Mouse (Mus musculus) embryonic facial prominence, embryonic 12.5 days (tissue): Measurements from ENCODE around the gene Pitx2. TPM values are rescaled to one million over a fixed set of nuclear protein-coding genes. Genes with fewer than 3 reads are reported as not detected.
A peak's percentile ranks its signal among the peaks of the same experiment; 100 is the strongest.

Experiments used
- ATAC-seq: fragments of 200-750 bp; cut with Nextera tagmentation; 2 replicates; pipeline ENCODE4 v1.8.0; 2017; ENCODE audit not compliant: insufficient number of reproducible peaks, insufficient read depth, low FRiP score, low TSS enrichment
- H3K27ac ChIP-seq: fragments of 300-500 bp; sonication (generic); 2 replicates; pipeline ENCODE4 v1.5.1; 2016; ENCODE audit warnings: mild to moderate bottlenecking
- H3K27me3 ChIP-seq: fragments of 300-500 bp; sonication (generic); 2 replicates; pipeline ENCODE4 v1.6.1; 2016; ENCODE audit warnings: mild to moderate bottlenecking, moderate library complexity
- H3K36me3 ChIP-seq: fragments of 300-500 bp; sonication (generic); 2 replicates; pipeline ENCODE4 v1.6.1; 2016; ENCODE audit warnings: mild to moderate bottlenecking
- H3K4me1 ChIP-seq: fragments of 300-500 bp; sonication (generic); 2 replicates; pipeline ENCODE4 v1.6.1; 2016
- H3K4me2 ChIP-seq: fragments of 300-500 bp; sonication (generic); replicated peaks from 2 replicates; pipeline ENCODE4 v1.6.1; 2016; ENCODE audit warnings: mild to moderate bottlenecking, moderate library complexity
- H3K4me3 ChIP-seq: fragments of 300-500 bp; sonication (generic); 2 replicates; pipeline ENCODE4 v1.5.1; 2016; ENCODE audit warnings: mild to moderate bottlenecking
- H3K9ac ChIP-seq: fragments of 300-500 bp; sonication (generic); 2 replicates; pipeline ENCODE4 v1.6.1; 2016; ENCODE audit warnings: mild to moderate bottlenecking, moderate library complexity
- H3K9me3 ChIP-seq: fragments of 300-500 bp; sonication (generic); 2 replicates; pipeline ENCODE4 v1.6.1; 2016; ENCODE audit warnings: mild to moderate bottlenecking, moderate library complexity
- WGBS: fragments of 180-500 bp; shearing (Covaris S2); methylation state at CpG from one replicate; pipeline ENCODE4 v1.1.7; 2016; 5-methylcytosine and 5-hydroxymethylcytosine counted together
- polyA plus RNA-seq: library from polyadenylated mRNA; unstranded; fragments of >200 nt; fragmentation: Nextera tagmentation; extraction: Ambion mirVana; gene quantifications from 2 replicates; pipeline ENCODE4 v1.2.1, GENCODE M21; 2016

Gene Pitx2
- polyA plus RNA-seq, 1 experiment from 2014 or later: 54.6 TPM

GRCm38 (mm10) chr3:129212038-129212645 lies 12.5 kb downstream of the Pitx2 start:
- Histone ChIP-seq H3K36me3 (no peaks in the 10 kb centered on the region), H3K4me3 (no peak overlapping the region), H3K27ac (no peak overlapping the region), H3K9ac (no peak overlapping the region), H3K9me3 (no peaks in the 10 kb centered on the region), H3K27me3 (peaks cover 76% of the 10 kb centered on the region), H3K4me1 (peaks cover 13% of the 10 kb centered on the region), H3K4me2 (no peak overlapping the region)
- no peak for ATAC-seq
- 3% methylated on average over 7 of the region's 7 CpGs for WGBS

GRCm38 (mm10) chr3:129212807-129213206 lies 13.1 kb downstream of the Pitx2 start:
- H3K36me3 ChIP-seq: no peaks in the 10 kb centered on the region
- peaks cover 76% of the 10 kb centered on the region for H3K27me3 ChIP-seq
- no peak for ATAC-seq
- no peak overlapping the region for H3K27ac ChIP-seq
- H3K4me2 ChIP-seq: no peak overlapping the region
- WGBS: 4% methylated on average over 11 of the region's 11 CpGs
- no peak overlapping the region for H3K9ac ChIP-seq
- no peaks in the 10 kb centered on the region for H3K9me3 ChIP-seq
- H3K4me1 ChIP-seq: peaks cover 13% of the 10 kb centered on the region
- no peak overlapping the region for H3K4me3 ChIP-seq

- Histone ChIP-seq H3K27me3 (peaks cover 77% of the 10 kb centered on the region), H3K4me3 (peak overlapping the region; percentile 50), H3K9me3 (no peaks in the 10 kb centered on the region), H3K27ac (peak overlapping the region; percentile 70), H3K36me3 (no peaks in the 10 kb centered on the region), H3K9ac (peak overlapping the region; percentile 49), H3K4me2 (peak overlapping the region; percentile 90), H3K4me1 (peaks cover 15% of the 10 kb centered on the region)
- under 1% methylated on average over 39 of the region's 39 CpGs for WGBS
- peak; percentile 97 for ATAC-seq
Measured at GRCm38 (mm10) chr3:129213633-129214145, 14.0 kb downstream of the Pitx2 start.

- WGBS: under 1% methylated on average over 34 of the region's 34 CpGs
- Histone ChIP-seq H3K9me3 (no peaks in the 10 kb centered on the region), H3K9ac (peak overlapping the region; percentile 49), H3K27me3 (peaks cover 75% of the 10 kb centered on the region), H3K36me3 (no peaks in the 10 kb centered on the region), H3K4me1 (peaks cover 16% of the 10 kb centered on the region), H3K4me2 (peak overlapping the region; percentile 90), H3K4me3 (peak overlapping the region; percentile 50), H3K27ac (peak overlapping the region; percentile 70)
- no peak for ATAC-seq
Measured at GRCm38 (mm10) chr3:129214146-129214665, 14.5 kb downstream of the Pitx2 start.

- Histone ChIP-seq H3K9me3 (no peaks in the 10 kb centered on the region), H3K4me2 (peak overlapping the region; percentile 90), H3K27ac (peak overlapping the region; percentile 70), H3K27me3 (peaks cover 73% of the 10 kb centered on the region), H3K9ac (peak overlapping the region; percentile 49), H3K4me3 (peak overlapping the region; percentile 50), H3K36me3 (no peaks in the 10 kb centered on the region), H3K4me1 (peaks cover 16% of the 10 kb centered on the region)
- ATAC-seq: no peak
- under 1% methylated on average over 31 of the region's 31 CpGs for WGBS
Measured at GRCm38 (mm10) chr3:129214666-129215161, 15.0 kb downstream of the Pitx2 start.

GRCm38 (mm10) chr3:129215241-129215750 lies 15.6 kb downstream of the Pitx2 start:
- Histone ChIP-seq H3K9me3 (no peaks in the 10 kb centered on the region), H3K4me1 (peaks cover 16% of the 10 kb centered on the region), H3K36me3 (no peaks in the 10 kb centered on the region), H3K9ac (peak overlapping the region; percentile 49; the same call in 1 of the 2 replicates), H3K27ac (0 out of 2 replicates have a peak overlapping the region, but pooled peaks have one; percentile 41), H3K27me3 (peaks cover 69% of the 10 kb centered on the region), H3K4me2 (peak overlapping the region; percentile 90), H3K4me3 (peak overlapping the region; percentile 50)
- no peak for ATAC-seq
- under 1% methylated on average over 26 of the region's 26 CpGs for WGBS

- peak overlapping the region; percentile 50 for H3K4me3 ChIP-seq
- no peaks in the 10 kb centered on the region for H3K36me3 ChIP-seq
- WGBS: 2% methylated on average over 35 of the region's 35 CpGs
- H3K9ac ChIP-seq: peak overlapping the region; percentile 44; the same call in 1 of the 2 replicates
- H3K27ac ChIP-seq: 0 out of 2 replicates have a peak overlapping the region, but pooled peaks have one; percentile 41
- peaks cover 16% of the 10 kb centered on the region for H3K4me1 ChIP-seq
- no peaks in the 10 kb centered on the region for H3K9me3 ChIP-seq
- H3K4me2 ChIP-seq: peak overlapping the region; percentile 90
- H3K27me3 ChIP-seq: peaks cover 64% of the 10 kb centered on the region
- no peak for ATAC-seq
Measured at GRCm38 (mm10) chr3:129215751-129216331, 16.2 kb downstream of the Pitx2 start.

- Histone ChIP-seq H3K9me3 (no peaks in the 10 kb centered on the region), H3K4me2 (peak overlapping the region; percentile 90; the same call in 1 of the 2 replicates), H3K27me3 (peaks cover 65% of the 10 kb centered on the region), H3K4me3 (peak overlapping the region; percentile 50), H3K4me1 (peaks cover 16% of the 10 kb centered on the region), H3K36me3 (no peaks in the 10 kb centered on the region), H3K27ac (no peak overlapping the region), H3K9ac (peak overlapping the region; percentile 44; the same call in 1 of the 2 replicates)
- no peak for ATAC-seq
- 3% methylated on average over 9 of the region's 9 CpGs for WGBS
Measured at GRCm38 (mm10) chr3:129216491-129216890, 16.8 kb downstream of the Pitx2 start.

GRCm38 (mm10) chr3:129216911-129217561 lies 17.4 kb downstream of the Pitx2 start:
- Histone ChIP-seq H3K27ac (0 out of 2 replicates have a peak overlapping the region, but pooled peaks have one; percentile 17), H3K9ac (peak overlapping the region; percentile 24), H3K4me2 (peak overlapping the region; percentile 90), H3K9me3 (no peaks in the 10 kb centered on the region), H3K4me3 (peak overlapping the region; percentile 50), H3K4me1 (peaks cover 16% of the 10 kb centered on the region), H3K27me3 (peaks cover 65% of the 10 kb centered on the region), H3K36me3 (no peaks in the 10 kb centered on the region)
- no peak for ATAC-seq
- WGBS: 1% methylated on average over 34 of the region's 34 CpGs

- Histone ChIP-seq H3K27ac (0 out of 2 replicates have a peak overlapping the region, but pooled peaks have one; percentile 12), H3K4me2 (peak overlapping the region; percentile 90), H3K27me3 (peaks cover 61% of the 10 kb centered on the region), H3K9me3 (no peaks in the 10 kb centered on the region), H3K4me1 (peaks cover 16% of the 10 kb centered on the region), H3K36me3 (no peaks in the 10 kb centered on the region), H3K9ac (peak overlapping the region; percentile 28; the same call in 1 of the 2 replicates), H3K4me3 (peak overlapping the region; percentile 50)
- ATAC-seq: no peak
- 4% methylated on average over 12 of the region's 12 CpGs for WGBS
Measured at GRCm38 (mm10) chr3:129217862-129218370, 18.2 kb downstream of the Pitx2 start.
